Mouse (Mus musculus) G1E-ER4 (cell line): ENCODE measurements around the gene Cdyl2. TPM values are rescaled to one million over a fixed set of nuclear protein-coding genes. Genes with fewer than 3 reads are reported as not detected.

Source experiments
- GATA1 ChIP-seq: IDR thresholded peaks from one replicate; pipeline ENCODE4 v1.8.0; 2012; ENCODE audit warnings: low read length, inconsistent platforms
- polyA plus RNA-seq: library from polyadenylated mRNA; stranded (reverse); fragments of >175 nt; gene quantifications from 2 replicates; pipeline ENCODE4 v1.2.3, GENCODE M21; 2012

Gene Cdyl2
- polyA plus RNA-seq, 1 experiment = not detected

GRCm38 (mm10) chr8:116637193-116637592 is 95.6 kb downstream of the Cdyl2 start:
- no peak for TF ChIP-seq GATA1

- TF ChIP-seq GATA1 = no peak
These were observed 96.4 kb downstream of the Cdyl2 start for GRCm38 (mm10) chr8:116636396-116636795.

- TF ChIP-seq GATA1 = no peak
These were observed 96.8 kb downstream of the Cdyl2 start for GRCm38 (mm10) chr8:116635972-116636371.

- no peak for TF ChIP-seq GATA1
These were observed 97.5 kb downstream of the Cdyl2 start for GRCm38 (mm10) chr8:116635261-116635660.

GRCm38 (mm10) chr8:116634436-116634835 is 98.4 kb downstream of the Cdyl2 start:
- TF ChIP-seq GATA1 = no peak

- TF ChIP-seq GATA1 = no peak
These were observed 99.2 kb downstream of the Cdyl2 start for GRCm38 (mm10) chr8:116633470-116634150.

- no peak for TF ChIP-seq GATA1
These were observed 102.7 kb downstream of the Cdyl2 start for GRCm38 (mm10) chr8:116630066-116630465.

GRCm38 (mm10) chr8:116628975-116629374 is 103.8 kb downstream of the Cdyl2 start:
- no peak for TF ChIP-seq GATA1

- TF ChIP-seq GATA1 = no peak
These were observed 104.8 kb downstream of the Cdyl2 start for GRCm38 (mm10) chr8:116627854-116628479.

DNA sequence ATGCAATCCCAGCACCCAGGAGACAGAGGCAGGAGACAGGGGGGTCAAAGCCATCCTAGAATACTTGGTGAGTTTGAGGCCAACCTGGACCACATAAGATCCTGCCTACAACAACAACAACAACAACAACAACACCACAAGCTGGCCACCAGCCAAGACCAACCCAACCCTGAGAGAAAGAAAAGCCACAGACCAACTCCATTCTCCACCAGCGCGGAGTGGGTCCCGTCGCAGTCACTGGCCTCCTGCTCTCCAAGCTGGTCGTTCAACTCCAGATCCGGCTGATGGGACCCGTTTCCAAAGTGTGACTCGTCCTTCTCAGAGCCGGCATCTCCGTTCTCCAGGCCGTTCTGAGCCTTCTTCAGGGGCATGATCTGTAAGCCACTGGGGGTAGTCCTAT is 109.2 kb downstream of the Cdyl2 start:
- no peak for TF ChIP-seq GATA1

DNA sequence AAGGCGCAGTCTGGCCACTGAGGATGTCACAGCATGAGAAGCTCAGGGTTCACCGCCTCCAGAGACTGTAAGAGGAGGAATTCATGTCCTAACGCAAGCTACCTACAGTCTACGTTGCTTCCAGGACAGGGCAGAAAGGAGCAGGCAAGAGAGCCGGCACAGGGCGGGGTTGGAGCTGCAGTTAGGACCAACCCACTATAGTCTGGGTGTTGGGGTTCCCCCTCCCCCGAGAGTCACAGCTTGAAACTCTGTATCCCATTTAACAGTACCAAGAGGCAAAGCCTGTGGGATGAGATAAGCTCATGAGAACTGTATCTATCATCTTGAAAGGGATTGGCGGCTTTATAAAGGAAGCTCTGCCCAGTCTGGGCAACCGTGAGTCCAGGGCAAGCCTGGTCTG is 110.5 kb downstream of the Cdyl2 start:
- TF ChIP-seq GATA1 = no peak

GRCm38 (mm10) chr8:116621158-116621961 is 111.4 kb downstream of the Cdyl2 start:
- TF ChIP-seq GATA1 = no peak

- TF ChIP-seq GATA1 = no peak
These were observed 113.0 kb downstream of the Cdyl2 start for GRCm38 (mm10) chr8:116619686-116620320.

DNA sequence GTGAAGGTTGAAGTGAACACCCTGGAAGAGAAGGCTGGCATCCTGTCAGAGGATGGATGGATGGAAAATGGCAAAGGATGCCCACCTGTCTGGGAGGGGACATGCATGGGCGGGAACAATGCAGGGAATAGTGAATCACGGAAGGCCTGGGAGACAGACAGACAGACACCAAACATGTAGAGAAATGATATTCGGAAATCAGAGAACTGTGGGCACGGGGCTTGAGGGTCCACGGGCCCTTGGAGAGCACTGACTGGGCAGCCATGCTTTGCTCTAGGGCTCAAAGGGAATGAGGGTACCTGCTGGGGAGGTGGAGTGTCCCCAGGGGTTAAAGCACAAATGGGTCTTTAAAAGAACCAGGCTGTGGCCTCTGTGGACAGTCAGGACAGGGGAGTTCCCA is 113.6 kb downstream of the Cdyl2 start:
- TF ChIP-seq GATA1 = no peak

GRCm38 (mm10) chr8:116618797-116619196 is 114.0 kb downstream of the Cdyl2 start:
- no peak for TF ChIP-seq GATA1

DNA sequence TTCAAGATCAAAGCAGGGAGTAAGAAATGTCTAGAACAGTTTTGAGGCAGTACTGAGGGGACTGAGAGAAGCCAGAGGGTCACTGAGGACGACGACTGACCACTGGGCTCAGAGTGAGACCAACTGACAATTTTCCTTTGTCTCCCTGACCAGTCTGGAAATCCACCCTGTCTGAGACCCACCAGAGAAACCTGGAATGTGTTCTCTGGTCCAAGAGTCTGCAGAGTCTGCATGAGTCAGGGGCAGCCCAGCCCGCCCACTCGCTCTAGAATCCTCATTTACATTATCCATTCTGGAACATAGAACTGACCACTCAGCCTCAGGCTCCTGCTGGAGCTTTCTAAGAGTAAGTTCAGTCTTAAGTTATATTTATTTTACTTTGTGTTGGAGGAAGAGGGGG is 114.9 kb downstream of the Cdyl2 start:
- no peak for TF ChIP-seq GATA1
